In the genomic region with DNA sequence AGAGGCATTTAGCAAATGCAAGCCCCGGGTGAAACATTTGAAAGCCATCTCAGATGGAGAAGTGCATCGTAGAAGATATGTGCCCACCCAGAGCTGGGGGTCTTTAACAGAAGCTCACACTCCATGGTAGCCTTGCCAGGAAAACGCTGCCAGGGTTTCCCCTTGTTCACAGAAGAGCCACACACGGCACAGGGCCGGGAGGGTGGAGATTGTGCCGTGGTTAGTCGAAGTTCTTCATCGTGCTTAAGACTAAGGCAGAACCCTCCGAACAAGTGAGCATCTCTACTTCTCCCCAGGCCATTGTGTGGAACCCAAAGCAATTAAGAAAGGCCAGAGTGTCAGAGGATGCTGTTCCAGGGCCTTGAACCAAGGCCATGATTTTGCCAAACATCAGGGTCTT, we compare ENCODE assay signal across 8 mouse cellular contexts.
DNase-seq lines count a peak whose midpoint lies in the region; ATAC-seq and TF ChIP-seq lines count a peak whose summit lies in the region.

No protein-coding gene starts in this region.

- H3K27ac ChIP-seq in left cerebral cortex, adult 2 months = peak overlapping the region; percentile 98
- H3K27ac ChIP-seq in embryonic facial prominence, embryonic 14.5 days (replicated peaks; ENCODE audit: low read depth, low read length) = no peak overlapping the region
- H3K27ac ChIP-seq in midbrain, embryonic 14.5 days (replicated peaks; ENCODE audit: low read depth, low read length) = no peak overlapping the region; the same call in 1 of the 2 replicates

- H3K36me3 ChIP-seq in embryonic facial prominence, embryonic 14.5 days (ENCODE audit: control insufficient read depth, insufficient read depth, low read length) = peaks cover 28% of the 10 kb centered on the region
- H3K36me3 ChIP-seq in midbrain, embryonic 14.5 days (ENCODE audit: control insufficient read depth, insufficient read depth, low read length) = no peaks in the 10 kb centered on the region

- no peaks in the 10 kb centered on the region for H3K9me3 ChIP-seq in embryonic facial prominence, embryonic 14.5 days (ENCODE audit: control insufficient read depth, low read length)
- no peaks in the 10 kb centered on the region for H3K9me3 ChIP-seq in midbrain, embryonic 14.5 days (ENCODE audit: control insufficient read depth, low read length)

- no peaks in the 10 kb centered on the region; the same call in 1 of the 2 replicates for H3K27me3 ChIP-seq in embryonic facial prominence, embryonic 14.5 days (replicated peaks; ENCODE audit: control insufficient read depth, insufficient read depth, low read length)
- peaks cover 28% of the 10 kb centered on the region for H3K27me3 ChIP-seq in midbrain, embryonic 14.5 days (ENCODE audit: control insufficient read depth, insufficient read depth, low read length)

- 72% methylated on average over 9 of the region's 9 CpGs for WGBS in embryonic facial prominence, embryonic 14.5 days
- 68% methylated on average over 9 of the region's 9 CpGs for WGBS in midbrain, embryonic 14.5 days

- H3K4me1 ChIP-seq in embryonic facial prominence, embryonic 14.5 days (ENCODE audit: control insufficient read depth, insufficient read depth, low read length) = peaks cover 36% of the 10 kb centered on the region
- H3K4me1 ChIP-seq in midbrain, embryonic 14.5 days (ENCODE audit: control insufficient read depth, insufficient read depth, low read length) = peaks cover 35% of the 10 kb centered on the region

- H3K9ac ChIP-seq in embryonic facial prominence, embryonic 14.5 days (ENCODE audit: low read depth, low read length) = peak overlapping the region; percentile 58
- H3K9ac ChIP-seq in midbrain, embryonic 14.5 days (replicated peaks; ENCODE audit: low read length) = peak overlapping the region; percentile 45

- no peak for TF ChIP-seq CTCF in left cerebral cortex, adult 2 months (IDR thresholded peaks at IDR 0.05)

- H3K4me3 ChIP-seq in left cerebral cortex, adult 2 months = peak overlapping the region; percentile 64
- peak overlapping the region; percentile 94 for H3K4me3 ChIP-seq in embryonic facial prominence, embryonic 14.5 days (ENCODE audit: low read depth, low read length)
- H3K4me3 ChIP-seq in midbrain, embryonic 14.5 days (replicated peaks; ENCODE audit: low read depth, low read length) = peak overlapping the region; percentile 82

- intact Hi-C loops in left cerebral cortex, adult 2 months (cut with DNase I) = no loop called here
- intact Hi-C loops in left cerebral cortex, postnatal 14 days (cut with DNase I) = loop anchor here (2.0 kb wide), 1 partner anchor 19 kb away; no protein-coding TSS in a partner anchor

- no peak for ATAC-seq in embryonic facial prominence, embryonic 14.5 days (ENCODE audit: low read depth)
- ATAC-seq in midbrain, embryonic 14.5 days (ENCODE audit: low FRiP score, low TSS enrichment) = no peak

- DNase-seq in cerebellum, postnatal 10 days = peak; percentile 72 to 78
- no peak for DNase-seq in cerebellum, adult 11-12 months
- no peak for DNase-seq in left cerebral cortex, adult 2 months (ENCODE audit: extremely low spot score in 1 of 2, low spot score in 2 of 2)
- DNase-seq in left cerebral cortex, postnatal 14 days (ENCODE audit: low spot score in 2 of 2) = no peak
- DNase-seq in embryonic facial prominence, embryonic 14.5 days (ENCODE audit: low spot score) = no peak
- no peak for DNase-seq in midbrain, embryonic 14.5 days
- DNase-seq in urinary bladder, postnatal 36 days (ENCODE audit: low spot score in 2 of 2) = no peak
- no peak for DNase-seq in spleen, postnatal 4 days (ENCODE audit: low spot score in 2 of 2)

- H3K4me2 ChIP-seq in embryonic facial prominence, embryonic 14.5 days (ENCODE audit: low read depth, low read length) = peak overlapping the region; percentile 73
- peak overlapping the region; percentile 80 for H3K4me2 ChIP-seq in midbrain, embryonic 14.5 days (ENCODE audit: low read length)

Comparison
In these comparisons a context has a peak if more than half of its experiments do, and no peak if none do; other contexts are left out.
1. DNase-seq: peak in cerebellum, postnatal 10 days (2 of 2); none in cerebellum, adult 11-12 months (single experiment), left cerebral cortex, adult 2 months (0 of 2), left cerebral cortex, postnatal 14 days (0 of 2), embryonic facial prominence, embryonic 14.5 days (single experiment), midbrain, embryonic 14.5 days (single experiment), urinary bladder, postnatal 36 days (0 of 2) and spleen, postnatal 4 days (0 of 2).
2. Peak in every context shown above with its lines, with median percentiles within 50 percentile points of each other: H3K4me3 ChIP-seq.